Mouse (Mus musculus) forebrain, postnatal 0 days (tissue): ENCODE results near the gene Tmsb15b2. TPM values are rescaled to one million over a fixed set of nuclear protein-coding genes. Genes with fewer than 3 reads are reported as not detected.
"Not testable (repeated sequence)": the region's sequence is repeated elsewhere in the genome, so short reads cannot be mapped to it uniquely, and the experiment has no call there.

ENCODE experiments used
- ATAC-seq: fragments of 200-750 bp; cut with Nextera tagmentation; 2 replicates; pipeline ENCODE4 v1.8.0; 2017; ENCODE audit warnings: mild to moderate bottlenecking, moderate library complexity
- DNase-seq: peaks from one replicate; pipeline ENCODE4 v3.0.0-alpha.2; 2015
- H3K27ac ChIP-seq: fragments of 300-500 bp; sonication (generic); 2 replicates; pipeline ENCODE4 v1.5.1; 2014; ENCODE audit warnings: low read depth, mild to moderate bottlenecking, antibody characterized with exemption, low read length, moderate library complexity, mixed read lengths
- H3K27me3 ChIP-seq: fragments of 300-500 bp; sonication (generic); 2 replicates; pipeline ENCODE4 v1.6.1; 2014; ENCODE audit warnings: mild to moderate bottlenecking, low read length, mixed read lengths; ENCODE audit not compliant: insufficient read depth
- H3K36me3 ChIP-seq: fragments of 300-500 bp; sonication (generic); 2 replicates; pipeline ENCODE4 v1.6.1; 2014; ENCODE audit warnings: mild to moderate bottlenecking, moderate library complexity; ENCODE audit not compliant: insufficient read depth
- H3K4me1 ChIP-seq: fragments of 300-500 bp; sonication (generic); 2 replicates; pipeline ENCODE4 v1.6.1; 2014; ENCODE audit warnings: antibody characterized with exemption; ENCODE audit not compliant: insufficient read depth
- H3K4me2 ChIP-seq: fragments of 300-500 bp; sonication (generic); 2 replicates; pipeline ENCODE4 v1.6.1; 2014; ENCODE audit warnings: low read depth, mild to moderate bottlenecking, moderate library complexity
- H3K4me3 ChIP-seq: fragments of 300-500 bp; sonication (generic); 2 replicates; pipeline ENCODE4 v1.5.1; 2014; ENCODE audit warnings: low read depth, low read length, mixed read lengths
- H3K9ac ChIP-seq: fragments of 300-500 bp; sonication (generic); 2 replicates; pipeline ENCODE4 v1.6.1; 2014; ENCODE audit warnings: mild to moderate bottlenecking
- H3K9me3 ChIP-seq: fragments of 300-500 bp; sonication (generic); 2 replicates; pipeline ENCODE4 v1.6.1; 2016; ENCODE audit warnings: low read length
- CTCF ChIP-seq: sonication (generic); IDR thresholded peaks from 2 replicates; pipeline ENCODE4 v1.5.1; 2016; ENCODE audit warnings: antibody characterized with exemption, control low read depth, low read depth
- WGBS: fragments of 180-500 bp; shearing (Covaris S2); extraction: QIAGEN DNeasy Blood & Tissue Kit; methylation state at CpG from one replicate; pipeline ENCODE4 v1.1.7; 2014; 5-methylcytosine and 5-hydroxymethylcytosine counted together
- polyA plus RNA-seq: library from polyadenylated mRNA; unstranded; fragments of >200 nt; fragmentation: Nextera tagmentation; extraction: Ambion mirVana; gene quantifications from 2 replicates; pipeline ENCODE4 v1.2.1, GENCODE M21; 2015
- total RNA-seq: library from RNA; depleted of rRNA; stranded (reverse); fragments of >200 nt; gene quantifications from 2 replicates; pipeline ENCODE4 v1.2.3, GENCODE M21; 2014; rRNA removed

Gene Tmsb15b2
- total RNA-seq (51.5 and 52.3 TPM in 2 replicates), polyA plus RNA-seq (107 and 157 TPM in 2 replicates)

GRCm38 (mm10) chrX:136975397-136975796 is at the start of gene Tmsb15b2:
Gene Tmsb15b2 (minus strand): TSS chrX:136975497.
- H3K4me3 ChIP-seq = peak within 1 kb of the TSS; percentile 43
- H3K9ac ChIP-seq = peak within 1 kb of the TSS; percentile 47
- H3K9me3 ChIP-seq, DNase-seq, H3K27me3 ChIP-seq, H3K27ac ChIP-seq, H3K4me1 ChIP-seq, H3K36me3 ChIP-seq, ATAC-seq: not testable (repeated sequence)
- peak within 1 kb of the TSS; percentile 56 for H3K4me2 ChIP-seq
- WGBS = 87% methylated on average over 6 of the region's 6 CpGs

GRCm38 (mm10) chrX:137019310-137019709 is 44.0 kb upstream of the Tmsb15b2 start:
- ATAC-seq (peak; percentile 74), DNase-seq (peak; percentile 73)
- Histone ChIP-seq H3K27me3 (no peaks in the 10 kb centered on the region), H3K4me1 (no peaks in the 10 kb centered on the region), H3K27ac (no peak overlapping the region), H3K36me3 (no peaks in the 10 kb centered on the region), H3K9ac (no peak overlapping the region), H3K4me2 (no peak overlapping the region), H3K4me3 (no peak overlapping the region), H3K9me3 (no peaks in the 10 kb centered on the region)
- 50% methylated on average over 1 of the region's 1 CpGs for whole genome bisulfite sequencing
- TF ChIP-seq CTCF = peak; percentile 77

GRCm38 (mm10) chrX:137017668-137018067 is 42.4 kb upstream of the Tmsb15b2 start:
- Histone ChIP-seq H3K9me3 (no peaks in the 10 kb centered on the region), H3K4me1 (no peaks in the 10 kb centered on the region), H3K4me2 (no peak overlapping the region), H3K36me3 (no peaks in the 10 kb centered on the region), H3K27ac (no peak overlapping the region), H3K4me3 (no peak overlapping the region), H3K27me3 (no peaks in the 10 kb centered on the region), H3K9ac (no peak overlapping the region)
- WGBS = 76% methylated on average over 1 of the region's 1 CpGs
- DNase-seq = no peak
- no peak for ATAC-seq
- TF ChIP-seq CTCF = no peak

- peak; percentile 83 for ATAC-seq
- H3K4me2 ChIP-seq = no peak overlapping the region
- DNase-seq = peak; percentile 84
- TF ChIP-seq CTCF = peak; percentile 74
- H3K36me3 ChIP-seq = no peaks in the 10 kb centered on the region
- no peak overlapping the region for H3K27ac ChIP-seq
- H3K9ac ChIP-seq = no peak overlapping the region
- no peaks in the 10 kb centered on the region for H3K27me3 ChIP-seq
- H3K4me1 ChIP-seq = no peaks in the 10 kb centered on the region
- 54% methylated on average over 6 of the region's 6 CpGs for WGBS
- H3K4me3 ChIP-seq = no peak overlapping the region
- H3K9me3 ChIP-seq = no peaks in the 10 kb centered on the region
Measured at GRCm38 (mm10) chrX:137015099-137015709, 39.9 kb upstream of the Tmsb15b2 start.

GRCm38 (mm10) chrX:136996256-136996655 is 21.0 kb upstream of the Tmsb15b2 start:
- no peak for TF ChIP-seq CTCF
- DNase-seq = no peak
- no peaks in the 10 kb centered on the region for H3K9me3 ChIP-seq
- no peaks in the 10 kb centered on the region; the same call in 1 of the 2 replicates for H3K36me3 ChIP-seq
- 88% methylated on average over 2 of the region's 2 CpGs for WGBS
- H3K4me3 ChIP-seq = no peak overlapping the region
- no peak overlapping the region for H3K4me2 ChIP-seq
- H3K27ac ChIP-seq = no peak overlapping the region
- no peak for ATAC-seq
- no peaks in the 10 kb centered on the region for H3K4me1 ChIP-seq
- no peaks in the 10 kb centered on the region for H3K27me3 ChIP-seq
- H3K9ac ChIP-seq = no peak overlapping the region

- DNase-seq (peak; percentile 69), ATAC-seq (peak; percentile 23; the same call in 1 of the 2 replicates)
- TF ChIP-seq CTCF = no peak
- peak overlapping the region; percentile 53 for H3K4me2 ChIP-seq
- peak overlapping the region; percentile 53 for H3K4me3 ChIP-seq
- H3K9ac ChIP-seq = peak overlapping the region; percentile 68
- no peaks in the 10 kb centered on the region for H3K4me1 ChIP-seq
- no peaks in the 10 kb centered on the region for H3K9me3 ChIP-seq
- no peaks in the 10 kb centered on the region for H3K27me3 ChIP-seq
- peak overlapping the region; percentile 94 for H3K27ac ChIP-seq
- H3K36me3 ChIP-seq = no peaks in the 10 kb centered on the region
- WGBS = 29% methylated on average over 14 of the region's 14 CpGs
Measured at GRCm38 (mm10) chrX:136993641-136994040, 18.3 kb upstream of the Tmsb15b2 start.

- ATAC-seq (peak; percentile 97), DNase-seq (peak; percentile 92)
- peak; percentile 6 for TF ChIP-seq CTCF
Measured at GRCm38 (mm10) chrX:136992978-136993547, 17.8 kb upstream of the Tmsb15b2 start, which contains the start of gene Zcchc18. Gene Zcchc18 (plus strand): TSS chrX:136993155.

More at GRCm38 (mm10) chrX:136992978-136993547, 17.8 kb upstream of the Tmsb15b2 start, which contains the start of gene Zcchc18:
- Histone ChIP-seq H3K4me2 (peak within 1 kb of the TSS; percentile 53), H3K9me3 (no peaks in the 10 kb centered on the region), H3K27me3 (no peaks in the 10 kb centered on the region), H3K27ac (peak within 1 kb of the TSS; percentile 94), H3K4me3 (peak within 1 kb of the TSS; percentile 53), H3K9ac (peak within 1 kb of the TSS; percentile 68), H3K4me1 (no peaks in the 10 kb centered on the region), H3K36me3 (no peaks in the 10 kb centered on the region)
- 22% methylated on average over 26 of the region's 26 CpGs for WGBS
